Mouse (Mus musculus) limb, embryonic 10.5 days (tissue): ENCODE data around the gene Las1l. TPM values are rescaled to one million over a fixed set of nuclear protein-coding genes. Genes with fewer than 3 reads are reported as not detected.

Experiments
- DNase-seq: peaks from one replicate; pipeline ENCODE4 v3.0.0-alpha.2; 2017; ENCODE audit warnings: low spot score
- H3K27ac ChIP-seq: fragments of 300-500 bp; sonication (generic); 2 replicates; pipeline ENCODE4 v1.5.1; 2016; ENCODE audit warnings: mild to moderate bottlenecking
- H3K27me3 ChIP-seq: fragments of 300-500 bp; sonication (generic); 2 replicates; pipeline ENCODE4 v1.6.1; 2016; ENCODE audit warnings: low read depth, mild to moderate bottlenecking; ENCODE audit not compliant: poor library complexity, severe bottlenecking
- H3K36me3 ChIP-seq: fragments of 300-500 bp; sonication (generic); 2 replicates; pipeline ENCODE4 v1.6.1; 2016; ENCODE audit warnings: mild to moderate bottlenecking, moderate library complexity
- H3K4me1 ChIP-seq: fragments of 300-500 bp; sonication (generic); 2 replicates; pipeline ENCODE4 v1.6.1; 2016
- H3K4me3 ChIP-seq: fragments of 300-500 bp; sonication (generic); 2 replicates; pipeline ENCODE4 v1.5.1; 2016; ENCODE audit warnings: mild to moderate bottlenecking, moderate library complexity
- H3K9me3 ChIP-seq: fragments of 300-500 bp; sonication (generic); replicated peaks from 2 replicates; pipeline ENCODE4 v1.6.1; 2016; ENCODE audit warnings: mild to moderate bottlenecking
- WGBS: fragments of 180-500 bp; shearing (Covaris S2); methylation state at CpG from one replicate; pipeline ENCODE4 v1.1.7; 2016; 5-methylcytosine and 5-hydroxymethylcytosine counted together
- polyA plus RNA-seq: library from polyadenylated mRNA; unstranded; fragments of >200 nt; fragmentation: Nextera tagmentation; extraction: Ambion mirVana; gene quantifications from 2 replicates; pipeline ENCODE4 v1.2.1, GENCODE M21; 2016

Las1l gene
- polyA plus RNA-seq, 1 experiment from 2014 or later, result 76.4 TPM

DNA sequence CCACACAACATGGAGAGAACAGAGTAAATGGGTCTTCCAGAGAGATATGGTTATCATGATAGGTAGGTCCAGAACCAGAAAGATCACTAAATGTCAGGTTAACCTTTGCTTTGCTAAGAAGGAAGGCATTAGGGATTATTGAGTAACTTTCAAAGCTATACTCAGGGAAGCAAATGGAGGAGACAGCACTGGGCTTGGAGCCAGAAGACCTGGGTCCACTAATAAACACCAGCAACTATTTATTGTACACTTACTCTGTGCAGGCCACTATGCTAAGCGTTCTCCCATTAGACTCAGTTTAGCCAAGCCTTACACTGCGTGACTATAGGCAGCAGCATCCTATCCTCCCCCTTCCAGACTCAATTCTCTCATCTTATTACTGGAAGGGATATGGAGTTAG, 11.3 kb downstream of the Las1l start:
- DNase-seq, result no peak
- H3K36me3 ChIP-seq, result peaks cover 71% of the 10 kb centered on the region
- WGBS, result 88% methylated on average over 2 of the region's 2 CpGs
- no peaks in the 10 kb centered on the region for H3K4me1 ChIP-seq
- H3K27me3 ChIP-seq, result peaks cover 58% of the 10 kb centered on the region
- no peaks in the 10 kb centered on the region for H3K9me3 ChIP-seq
- H3K4me3 ChIP-seq, result no peak overlapping the region
- H3K27ac ChIP-seq, result no peak overlapping the region

DNA sequence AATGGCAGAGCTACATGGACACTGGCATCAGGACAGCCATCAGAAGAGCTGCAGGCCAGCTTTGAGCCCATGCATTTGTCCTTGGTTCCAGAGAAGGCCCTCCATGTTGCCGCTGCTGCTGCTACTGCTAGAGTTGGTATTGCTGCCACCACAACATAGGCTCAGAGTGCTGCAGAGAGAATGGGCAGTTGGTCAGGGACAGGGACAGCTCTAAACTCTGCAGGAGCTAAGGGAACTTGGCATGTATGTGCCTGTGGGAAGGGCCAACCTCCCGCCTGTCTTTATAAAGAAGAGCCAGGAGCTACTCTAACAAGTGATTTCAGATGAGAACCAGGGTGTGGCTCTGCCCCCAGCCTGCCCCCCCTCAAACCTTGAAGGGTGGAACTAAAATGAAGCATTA, 21.3 kb downstream of the Las1l start:
- Histone ChIP-seq H3K27me3 (peaks cover 47% of the 10 kb centered on the region), H3K4me1 (no peaks in the 10 kb centered on the region), H3K9me3 (no peaks in the 10 kb centered on the region), H3K36me3 (peaks cover 47% of the 10 kb centered on the region), H3K27ac (no peak overlapping the region), H3K4me3 (no peak overlapping the region)
- WGBS, result 92% methylated on average over 2 of the region's 2 CpGs
- no peak for DNase-seq

DNA sequence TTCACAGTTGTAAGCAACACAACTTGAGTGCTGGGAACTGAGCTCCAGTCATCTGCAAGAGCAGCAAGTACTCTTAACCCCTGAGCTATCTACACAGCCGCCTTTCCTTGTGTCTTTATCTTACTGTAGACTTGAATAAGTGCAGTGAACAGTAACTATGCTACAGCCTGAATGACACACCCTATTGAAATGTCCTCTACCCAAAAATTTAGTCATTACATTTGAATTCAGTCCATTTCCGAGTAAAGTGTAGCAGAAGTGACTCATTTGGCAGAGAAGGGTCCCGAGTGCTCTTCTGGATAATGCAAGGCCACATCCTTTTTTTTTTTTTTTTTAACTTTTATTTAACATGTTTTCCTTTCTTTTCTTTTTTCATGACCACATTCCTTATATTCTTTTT, 54.0 kb downstream of the Las1l start:
- Histone ChIP-seq H3K36me3 (no peaks in the 10 kb centered on the region), H3K4me3 (no peak overlapping the region), H3K27ac (no peak overlapping the region), H3K9me3 (no peaks in the 10 kb centered on the region), H3K4me1 (no peaks in the 10 kb centered on the region), H3K27me3 (peaks cover 22% of the 10 kb centered on the region)
- WGBS, result 88% methylated on average over 3 of the region's 3 CpGs
- no peak for DNase-seq

Other genes starting within 250 kb of the Las1l start
- gene Zc3h12b, start 245.3 kb downstream of the Las1l start, polyA plus RNA-seq, result 2.9 and 4.1 TPM in 2 replicates
- gene Msn, start 139.1 kb upstream of the Las1l start, polyA plus RNA-seq, result 98.5 and 100 TPM in 2 replicates